Mouse (Mus musculus) midbrain, embryonic 10.5 days (tissue): ENCODE results near the gene Chst15. TPM values are rescaled to one million over a fixed set of nuclear protein-coding genes. Genes with fewer than 3 reads are reported as not detected.

Source experiments
- DNase-seq: peaks from one replicate; pipeline ENCODE4 v3.0.0-alpha.2; 2017; ENCODE audit warnings: low spot score
- H3K27ac ChIP-seq: fragments of 300-500 bp; sonication (generic); replicated peaks from 2 replicates; pipeline ENCODE4 v1.5.1; 2016; ENCODE audit warnings: mild to moderate bottlenecking
- H3K27me3 ChIP-seq: fragments of 300-500 bp; sonication (generic); 2 replicates; pipeline ENCODE4 v1.6.1; 2016; ENCODE audit warnings: low read depth, mild to moderate bottlenecking; ENCODE audit not compliant: poor library complexity, severe bottlenecking
- H3K36me3 ChIP-seq: fragments of 300-500 bp; sonication (generic); 2 replicates; pipeline ENCODE4 v1.6.1; 2016; ENCODE audit warnings: mild to moderate bottlenecking, moderate library complexity
- H3K4me1 ChIP-seq: fragments of 300-500 bp; sonication (generic); 2 replicates; pipeline ENCODE4 v1.6.1; 2016
- H3K4me3 ChIP-seq: fragments of 300-500 bp; sonication (generic); 2 replicates; pipeline ENCODE4 v1.5.1; 2016; ENCODE audit warnings: mild to moderate bottlenecking, moderate library complexity
- H3K9me3 ChIP-seq: fragments of 300-500 bp; sonication (generic); replicated peaks from 2 replicates; pipeline ENCODE4 v1.6.1; 2016; ENCODE audit warnings: mild to moderate bottlenecking
- WGBS: fragments of 180-500 bp; shearing (Covaris S2); methylation state at CpG from one replicate; pipeline ENCODE4 v1.1.7; 2016; 5-methylcytosine and 5-hydroxymethylcytosine counted together
- polyA plus RNA-seq: library from polyadenylated mRNA; unstranded; fragments of >200 nt; fragmentation: Nextera tagmentation; extraction: Ambion mirVana; gene quantifications from 2 replicates; pipeline ENCODE4 v1.2.1, GENCODE M21; 2016

Gene Chst15
- polyA plus RNA-seq, 1 experiment from 2014 or later: 14.2 TPM

DNA sequence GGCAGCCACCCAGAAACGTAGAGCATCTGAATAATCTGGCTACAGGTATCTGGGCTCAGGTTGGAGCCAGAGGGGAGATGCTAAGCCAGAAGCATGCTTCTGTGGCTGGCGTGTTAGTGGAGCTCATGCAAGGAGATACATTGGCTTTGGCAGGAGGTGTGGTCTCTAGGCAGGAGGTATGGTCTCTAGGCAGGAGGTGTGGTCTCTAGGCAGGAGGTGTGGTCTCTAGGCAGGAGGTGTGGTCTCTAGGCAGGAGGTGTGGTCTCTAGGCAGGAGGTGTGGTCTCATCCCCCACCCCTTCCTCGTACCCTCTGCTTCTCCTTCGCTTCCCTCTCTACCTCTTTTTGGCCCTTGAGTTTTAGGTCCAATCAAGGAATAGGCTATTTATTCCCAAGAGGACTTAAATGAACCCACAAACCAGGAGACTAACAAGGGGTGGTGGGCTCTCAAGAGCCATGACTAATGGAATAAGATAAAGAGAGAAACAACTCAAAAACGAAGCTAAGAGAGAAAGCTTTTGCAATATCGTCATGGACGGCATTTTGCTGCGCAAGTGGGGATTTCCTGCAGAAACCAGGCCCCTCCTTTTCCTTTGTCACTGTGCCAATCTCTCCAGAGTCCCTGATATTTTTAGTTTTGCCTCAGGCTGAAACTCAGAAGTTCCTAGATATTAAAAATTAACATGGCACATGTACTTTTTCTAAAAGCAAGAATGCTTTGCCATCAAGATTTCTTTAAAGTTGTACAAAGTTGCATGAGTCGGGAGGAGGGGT, 30.4 kb upstream of the Chst15 start:
- Histone ChIP-seq H3K4me3 (no peak overlapping the region), H3K4me1 (peaks cover 18% of the 10 kb centered on the region), H3K27me3 (no peaks in the 10 kb centered on the region), H3K27ac (no peak overlapping the region), H3K36me3 (no peaks in the 10 kb centered on the region), H3K9me3 (no peaks in the 10 kb centered on the region)
- WGBS: 84% methylated on average over 9 of the region's 9 CpGs
- DNase-seq: no peak

DNA sequence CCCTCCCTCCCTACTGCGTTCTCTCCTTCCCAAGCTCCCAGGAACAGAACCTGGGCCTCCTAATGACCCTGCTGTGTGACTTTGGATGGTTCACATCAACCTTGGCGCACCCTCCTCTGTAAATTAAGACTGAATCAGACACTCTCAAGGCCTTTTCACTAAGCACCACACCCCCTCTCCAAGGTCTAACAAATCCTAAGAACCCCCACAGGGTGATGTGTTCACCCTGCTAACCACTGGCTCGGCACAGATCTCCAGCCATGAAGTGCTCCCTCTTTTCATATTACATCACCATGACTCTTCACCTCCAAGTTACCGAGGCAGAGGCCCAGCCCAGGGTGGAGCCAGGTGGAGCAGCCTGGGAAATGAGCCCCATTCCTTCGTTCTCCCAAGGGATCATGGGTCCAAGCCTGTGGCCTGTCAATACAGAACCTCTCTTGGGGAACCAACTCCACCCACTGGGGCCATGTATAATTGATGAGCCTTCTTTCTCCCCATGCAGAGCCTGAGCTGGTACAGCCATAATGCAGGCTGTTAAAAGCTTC, 28.6 kb upstream of the Chst15 start:
- 75% methylated on average over 5 of the region's 5 CpGs for WGBS
- no peaks in the 10 kb centered on the region for H3K27me3 ChIP-seq
- no peak for DNase-seq
- peaks cover 18% of the 10 kb centered on the region for H3K4me1 ChIP-seq
- no peaks in the 10 kb centered on the region for H3K9me3 ChIP-seq
- no peaks in the 10 kb centered on the region for H3K36me3 ChIP-seq
- H3K4me3 ChIP-seq: no peak overlapping the region
- peak overlapping the region; percentile 17; the same call in 1 of the 2 replicates for H3K27ac ChIP-seq

DNA sequence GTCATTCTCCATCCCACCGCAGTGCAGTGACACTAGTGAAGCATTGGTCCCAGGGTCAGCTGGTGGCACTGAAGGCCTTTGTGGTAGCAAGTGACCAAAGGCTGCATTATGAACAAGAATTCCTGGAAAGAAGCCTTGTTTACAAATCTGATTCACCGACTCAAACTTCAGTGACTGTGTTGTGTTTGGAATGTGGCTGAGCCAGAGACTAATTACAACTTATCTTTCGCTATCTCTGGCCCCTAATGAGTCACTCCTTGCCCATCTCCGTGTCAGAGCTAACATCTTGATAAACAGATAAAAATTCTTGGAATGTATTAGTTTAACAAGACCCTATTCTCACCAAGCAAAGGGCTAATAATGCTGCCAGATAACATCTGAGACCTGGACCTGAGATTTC, 27.6 kb upstream of the Chst15 start:
- 75% methylated on average over 4 of the region's 4 CpGs for WGBS
- H3K4me3 ChIP-seq: no peak overlapping the region
- DNase-seq: no peak
- no peaks in the 10 kb centered on the region for H3K9me3 ChIP-seq
- no peaks in the 10 kb centered on the region for H3K36me3 ChIP-seq
- H3K27ac ChIP-seq: no peak overlapping the region
- H3K4me1 ChIP-seq: peaks cover 18% of the 10 kb centered on the region
- no peaks in the 10 kb centered on the region for H3K27me3 ChIP-seq

DNA sequence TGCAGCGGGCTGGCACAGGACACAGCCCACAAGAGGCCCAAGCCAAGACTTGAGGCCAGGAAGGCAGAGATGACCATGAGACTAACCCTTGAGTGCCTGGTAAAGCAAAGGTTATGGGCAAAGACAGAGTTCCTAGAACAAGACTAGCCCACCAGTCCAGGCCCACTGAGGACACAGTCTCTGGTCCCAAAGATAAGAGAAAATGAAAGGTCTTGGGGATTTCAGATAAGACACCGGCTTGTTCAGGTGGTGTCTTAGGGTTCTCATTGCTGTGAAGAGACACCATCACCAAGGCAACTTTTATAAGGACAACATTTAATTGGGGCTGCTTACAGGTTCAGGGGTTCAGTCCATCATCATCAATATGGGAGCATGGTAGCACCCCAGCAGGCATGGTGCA, 26.9 kb upstream of the Chst15 start:
- WGBS: 94% methylated on average over 2 of the region's 2 CpGs
- H3K27me3 ChIP-seq: no peaks in the 10 kb centered on the region
- H3K9me3 ChIP-seq: no peaks in the 10 kb centered on the region
- DNase-seq: no peak
- H3K4me3 ChIP-seq: no peak overlapping the region
- H3K27ac ChIP-seq: no peak overlapping the region
- H3K4me1 ChIP-seq: peaks cover 18% of the 10 kb centered on the region
- no peaks in the 10 kb centered on the region for H3K36me3 ChIP-seq

DNA sequence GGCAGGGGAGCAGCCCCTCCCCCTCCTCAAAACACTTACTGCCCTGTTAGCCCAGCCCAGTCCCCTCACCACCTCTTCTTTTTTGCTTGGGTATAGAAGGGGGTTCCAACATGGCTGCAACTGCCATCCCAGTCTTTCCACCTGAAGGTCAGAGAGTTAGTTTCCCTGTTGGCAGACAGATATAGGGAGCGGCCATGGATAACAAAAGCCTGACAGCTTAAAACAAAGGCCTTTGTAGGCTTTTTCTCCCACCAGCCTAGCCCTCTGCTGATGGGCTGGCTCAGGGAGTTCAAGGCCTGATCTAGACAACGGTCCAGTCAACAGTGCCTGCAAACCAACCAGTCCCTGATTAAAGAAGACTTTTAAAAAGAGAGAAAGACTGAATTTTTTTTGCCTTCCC, 26.1 kb upstream of the Chst15 start:
- Histone ChIP-seq H3K27ac (no peak overlapping the region), H3K36me3 (no peaks in the 10 kb centered on the region), H3K27me3 (no peaks in the 10 kb centered on the region), H3K9me3 (no peaks in the 10 kb centered on the region), H3K4me1 (peaks cover 18% of the 10 kb centered on the region), H3K4me3 (no peak overlapping the region)
- no peak for DNase-seq
- WGBS: 64% methylated on average over 2 of the region's 2 CpGs

DNA sequence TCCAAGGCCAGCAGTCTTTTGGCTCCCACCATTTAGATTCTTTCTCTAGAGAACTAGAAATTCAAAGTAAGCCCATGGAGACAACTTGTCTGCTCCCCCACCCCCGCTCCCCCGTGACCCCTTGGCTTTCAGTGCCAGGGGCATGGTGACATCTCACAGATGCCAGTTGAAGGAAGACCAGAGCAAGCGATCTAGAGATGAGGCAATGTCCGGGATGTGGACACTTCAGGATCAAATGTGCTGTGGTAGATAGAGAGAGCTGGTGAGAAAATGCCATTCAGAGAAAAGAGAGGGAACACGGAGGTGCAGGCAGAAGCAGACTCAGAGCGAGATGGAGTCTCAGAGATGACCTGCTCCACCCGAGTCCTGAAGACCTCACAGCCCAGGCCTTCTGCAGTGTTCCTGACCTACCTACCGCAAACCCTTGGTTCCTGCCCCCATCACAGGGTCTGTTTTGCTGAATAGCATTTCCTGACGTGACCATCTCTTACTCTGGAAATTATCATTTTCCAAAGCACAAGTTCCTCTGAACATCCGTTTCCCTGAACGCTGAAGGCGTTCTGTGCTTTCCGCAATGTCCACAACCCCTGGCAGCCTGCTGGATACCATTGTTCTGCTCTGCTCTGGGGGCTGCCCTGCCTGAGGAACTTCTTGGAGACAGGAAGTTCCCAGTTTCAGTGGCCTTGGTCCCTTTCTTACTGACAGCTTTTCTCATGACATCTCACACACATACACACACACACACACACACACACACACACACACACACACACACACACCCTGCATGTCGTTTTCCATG, 22.2 kb upstream of the Chst15 start:
- no peak overlapping the region for H3K27ac ChIP-seq
- H3K27me3 ChIP-seq: no peaks in the 10 kb centered on the region
- H3K36me3 ChIP-seq: no peaks in the 10 kb centered on the region
- H3K9me3 ChIP-seq: no peaks in the 10 kb centered on the region
- no peak overlapping the region for H3K4me3 ChIP-seq
- peaks cover 24% of the 10 kb centered on the region for H3K4me1 ChIP-seq
- DNase-seq: no peak
- 86% methylated on average over 14 of the region's 14 CpGs for whole genome bisulfite sequencing

DNA sequence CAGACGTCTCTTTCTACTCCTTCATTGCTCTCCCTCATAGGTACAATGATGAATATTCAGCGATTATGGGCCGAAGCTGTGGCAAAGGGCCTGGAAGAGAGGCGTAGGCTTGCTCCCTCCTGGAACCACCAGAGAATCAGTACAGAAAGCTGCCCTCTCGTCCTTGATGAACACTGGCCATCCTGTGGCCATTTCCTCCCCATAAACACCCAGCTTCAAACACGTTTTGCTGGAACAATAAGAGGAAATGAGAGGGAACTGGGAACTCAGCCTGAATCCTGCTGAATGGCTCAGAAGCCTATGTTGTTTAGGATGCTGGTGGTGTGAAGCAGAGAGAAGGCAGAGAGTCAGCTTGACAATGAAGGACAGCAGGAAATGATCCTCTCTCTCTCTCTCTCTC, 21.3 kb upstream of the Chst15 start:
- Histone ChIP-seq H3K27me3 (no peaks in the 10 kb centered on the region), H3K4me1 (peaks cover 24% of the 10 kb centered on the region), H3K4me3 (no peak overlapping the region), H3K9me3 (no peaks in the 10 kb centered on the region), H3K27ac (no peak overlapping the region; the same call in 1 of the 2 replicates), H3K36me3 (no peaks in the 10 kb centered on the region)
- 74% methylated on average over 6 of the region's 6 CpGs for WGBS
- no peak for DNase-seq

DNA sequence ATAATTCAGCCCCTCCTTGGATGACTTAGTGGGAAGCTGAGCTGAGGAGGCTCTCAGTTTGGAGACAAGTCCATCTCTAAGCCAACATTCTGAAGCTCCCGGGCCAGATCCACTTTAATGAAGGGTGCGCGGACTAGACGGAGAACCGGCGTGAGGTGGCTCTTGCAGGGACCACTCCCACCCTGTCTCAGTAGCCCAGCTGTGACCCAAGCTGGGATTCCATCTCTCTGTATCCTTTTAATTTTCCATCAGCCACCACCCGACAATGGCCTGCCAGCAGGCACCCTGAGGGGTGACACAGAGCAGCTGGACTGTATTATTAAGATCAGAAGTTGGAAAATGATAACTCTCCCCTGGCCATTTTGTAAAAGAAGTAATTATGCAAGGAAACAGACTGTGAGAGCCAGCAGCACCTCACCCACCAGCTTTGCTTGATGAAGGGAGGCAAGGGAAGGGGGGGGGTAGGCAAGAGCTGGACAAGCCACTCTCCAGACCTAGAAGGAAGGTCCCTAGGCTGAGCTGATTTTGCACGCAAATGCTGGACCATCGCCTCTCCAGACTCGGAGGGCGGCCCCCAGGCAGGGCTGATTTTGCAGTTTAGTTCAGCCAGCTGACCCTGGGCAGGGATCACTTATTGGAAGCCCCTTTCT, 20.4 kb upstream of the Chst15 start:
- WGBS: 86% methylated on average over 11 of the region's 11 CpGs
- peak overlapping the region; percentile 35 for H3K27ac ChIP-seq
- no peaks in the 10 kb centered on the region for H3K27me3 ChIP-seq
- H3K9me3 ChIP-seq: no peaks in the 10 kb centered on the region
- peaks cover 22% of the 10 kb centered on the region for H3K4me1 ChIP-seq
- no peaks in the 10 kb centered on the region for H3K36me3 ChIP-seq
- DNase-seq: no peak
- no peak overlapping the region for H3K4me3 ChIP-seq

DNA sequence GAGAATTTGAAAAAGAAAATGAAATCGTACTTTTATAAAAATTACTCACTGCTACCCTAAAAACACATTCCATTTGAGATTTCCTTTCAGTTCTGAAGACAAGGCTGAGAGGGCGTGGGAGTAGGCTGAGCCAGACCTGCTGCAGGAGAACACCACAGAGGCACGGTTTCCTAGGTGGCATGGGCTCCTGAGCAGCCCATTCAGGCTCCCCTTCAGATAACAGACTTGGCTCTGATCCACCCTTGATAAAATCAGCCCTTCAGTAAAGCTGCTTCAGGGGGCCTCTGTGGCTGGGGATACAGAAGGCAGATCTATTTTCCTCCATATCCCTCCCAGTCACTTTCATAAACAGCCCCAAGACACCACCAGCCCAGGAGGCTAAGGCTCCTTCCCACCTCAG, 19.8 kb upstream of the Chst15 start:
- DNase-seq: no peak
- H3K27ac ChIP-seq: peak overlapping the region; percentile 35; the same call in 1 of the 2 replicates
- H3K9me3 ChIP-seq: no peaks in the 10 kb centered on the region
- peaks cover 28% of the 10 kb centered on the region for H3K4me1 ChIP-seq
- no peaks in the 10 kb centered on the region for H3K36me3 ChIP-seq
- H3K27me3 ChIP-seq: no peaks in the 10 kb centered on the region
- H3K4me3 ChIP-seq: no peak overlapping the region
- WGBS: 72% methylated on average over 3 of the region's 3 CpGs

DNA sequence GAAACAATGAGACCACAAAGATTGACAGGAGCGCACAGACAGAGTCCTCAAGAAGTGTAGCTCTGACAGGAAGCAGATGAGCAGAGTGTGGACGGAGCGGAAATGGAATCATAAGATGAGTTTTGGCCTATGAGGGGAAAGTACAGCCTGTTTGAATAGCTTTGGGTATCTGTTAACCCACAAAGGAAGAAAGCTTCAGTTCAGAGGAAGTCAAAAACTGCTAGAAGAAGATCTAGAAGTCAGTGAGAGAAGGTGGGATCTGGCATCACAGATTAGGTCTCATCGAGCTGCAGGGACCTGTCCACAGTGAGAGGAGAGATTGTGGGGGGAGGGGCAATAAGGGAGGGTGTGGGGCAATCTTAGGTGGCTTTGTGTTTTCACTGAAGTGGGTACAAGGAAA, 18.3 kb upstream of the Chst15 start:
- no peak overlapping the region for H3K4me3 ChIP-seq
- no peak overlapping the region for H3K27ac ChIP-seq
- H3K9me3 ChIP-seq: no peaks in the 10 kb centered on the region
- H3K27me3 ChIP-seq: no peaks in the 10 kb centered on the region; the same call in 1 of the 2 replicates
- H3K36me3 ChIP-seq: no peaks in the 10 kb centered on the region
- no peak for DNase-seq
- 91% methylated on average over 4 of the region's 4 CpGs for WGBS
- peaks cover 37% of the 10 kb centered on the region for H3K4me1 ChIP-seq

DNA sequence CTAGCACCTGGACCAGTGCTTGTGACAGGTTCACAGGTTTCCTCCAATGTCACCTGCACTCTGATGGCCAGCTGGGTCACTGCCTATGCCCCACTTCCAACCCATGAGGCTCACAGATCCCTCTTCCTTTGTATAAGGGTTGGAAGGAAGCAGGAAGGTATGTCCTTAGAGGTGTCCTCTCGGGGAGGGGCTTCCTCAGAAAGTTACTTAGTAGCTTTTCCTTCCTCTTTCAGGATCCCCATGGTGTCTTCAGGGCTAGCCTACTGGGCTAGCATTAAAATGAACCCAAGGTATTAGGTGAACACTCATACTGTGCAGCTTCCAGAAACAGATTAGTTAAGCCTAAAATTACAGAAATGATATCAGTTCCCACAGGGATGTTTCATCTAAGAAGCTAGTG, 16.1 kb upstream of the Chst15 start:
- Histone ChIP-seq H3K9me3 (no peaks in the 10 kb centered on the region), H3K27me3 (no peaks in the 10 kb centered on the region; the same call in 1 of the 2 replicates), H3K4me3 (no peak overlapping the region), H3K4me1 (peaks cover 37% of the 10 kb centered on the region), H3K27ac (no peak overlapping the region), H3K36me3 (no peaks in the 10 kb centered on the region)
- no peak for DNase-seq
- 84% methylated on average over 1 of the region's 1 CpGs for WGBS

DNA sequence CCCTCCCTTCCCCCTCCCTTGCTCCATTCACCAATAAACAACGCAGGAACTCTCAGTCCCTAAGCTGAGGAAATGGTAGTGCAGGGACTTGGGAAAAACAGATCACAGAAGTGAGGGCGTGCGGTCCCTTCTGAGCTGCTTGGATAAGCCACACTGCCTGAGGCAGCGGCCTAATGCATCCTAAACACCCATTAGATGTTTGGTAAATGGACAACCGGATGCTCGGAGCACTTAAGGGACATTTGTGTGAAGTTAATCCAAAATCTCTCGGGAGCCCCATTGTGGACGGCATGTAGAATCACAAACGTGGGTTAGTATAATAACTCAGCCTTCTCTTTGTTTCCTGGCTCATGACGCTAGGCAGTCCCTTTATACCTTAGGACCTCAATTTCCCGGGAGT, 15.1 kb upstream of the Chst15 start:
- H3K27ac ChIP-seq: peak overlapping the region; percentile 34; the same call in 1 of the 2 replicates
- no peak overlapping the region for H3K4me3 ChIP-seq
- 58% methylated on average over 11 of the region's 11 CpGs for WGBS
- no peaks in the 10 kb centered on the region for H3K9me3 ChIP-seq
- H3K27me3 ChIP-seq: no peaks in the 10 kb centered on the region; the same call in 1 of the 2 replicates
- DNase-seq: no peak
- H3K36me3 ChIP-seq: no peaks in the 10 kb centered on the region
- H3K4me1 ChIP-seq: peaks cover 30% of the 10 kb centered on the region
